Mouse (Mus musculus): ENCODE data around the gene Dusp9.

- TF ChIP-seq CTCF (IDR thresholded peaks at IDR 0.05; ENCODE audit: control insufficient read depth, insufficient read depth, low read length) (no peak), POLR2A (IDR thresholded peaks at IDR 0.05; ENCODE audit: borderline replicate concordance, control insufficient read depth, low read depth, low read length) (no peak)
These were observed 34.9 kb downstream of the Dusp9 start for GRCm38 (mm10) chrX:73673968-73674661.

Data from bone marrow, adult 2 months (tissue).